Mouse (Mus musculus) mature B cell (primary cell): ENCODE results near the gene Nsg1.

ENCODE experiments used
- in situ Hi-C: fragments of 300-500 bp; cut with MboI; formaldehyde crosslinking; loops from 2 replicates; pipeline ENCODE4 v1.14.3; 2019

The Nsg1 gene

DNA sequence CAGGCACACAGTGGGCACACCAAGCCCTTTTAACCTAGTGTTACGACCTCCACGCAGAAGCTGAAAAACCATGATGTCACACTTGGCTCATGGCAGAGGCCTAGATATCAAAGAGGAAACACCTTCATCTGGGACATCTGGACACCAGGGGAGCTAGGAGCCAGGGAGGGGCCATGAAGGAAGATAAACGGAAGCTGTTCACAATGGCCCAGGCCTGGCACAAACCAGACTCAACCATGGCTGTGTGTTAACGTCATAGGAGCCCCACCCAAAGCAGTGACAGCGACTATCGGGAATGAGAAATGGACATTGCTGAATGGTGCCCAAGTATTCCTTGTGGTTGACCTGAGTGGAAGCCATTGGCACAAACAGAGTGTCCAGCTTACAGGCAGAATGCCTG is 13.2 kb downstream of the Nsg1 start:
- in situ Hi-C loops = no loop called here

DNA sequence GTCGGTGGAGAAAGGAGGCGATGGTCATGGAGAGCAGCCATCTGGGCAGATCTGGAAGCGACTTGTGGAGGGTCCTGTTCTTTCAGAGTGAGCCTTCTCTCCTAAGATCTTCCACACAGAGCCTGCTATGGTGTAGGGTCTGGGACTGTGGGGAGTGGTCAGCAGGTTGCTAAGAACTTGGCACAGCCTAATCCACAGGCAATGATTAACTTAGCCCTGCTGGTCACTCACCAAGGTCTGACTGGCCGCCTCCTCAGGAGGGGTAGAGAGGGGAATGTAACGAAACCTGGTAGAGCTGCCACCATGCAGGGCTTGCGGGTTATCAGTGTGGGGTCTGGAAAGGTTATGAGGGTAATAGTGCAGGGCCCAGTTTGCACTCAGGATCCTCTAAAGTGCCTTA is 18.8 kb downstream of the Nsg1 start:
- in situ Hi-C loops = no loop called here

DNA sequence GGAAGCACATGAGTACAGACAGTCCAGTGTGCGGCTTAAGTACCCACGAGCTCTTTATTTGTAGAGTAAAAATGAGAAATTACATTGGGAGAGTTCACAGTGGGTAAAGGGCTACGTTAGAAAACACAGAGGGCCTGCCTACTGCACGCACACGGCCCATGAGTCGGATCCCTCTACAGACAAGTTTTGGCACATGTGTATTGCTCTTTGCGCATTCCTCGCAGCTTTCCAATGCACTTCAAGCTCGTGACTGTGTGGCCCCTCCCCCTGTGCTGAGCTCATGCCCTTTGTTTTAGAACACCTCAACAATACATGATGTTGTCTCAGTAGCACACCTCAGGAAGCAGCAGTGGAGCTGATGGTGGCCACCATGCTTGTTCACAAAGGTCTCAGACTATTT is 22.5 kb downstream of the Nsg1 start:
- in situ Hi-C loops = no loop called here

DNA sequence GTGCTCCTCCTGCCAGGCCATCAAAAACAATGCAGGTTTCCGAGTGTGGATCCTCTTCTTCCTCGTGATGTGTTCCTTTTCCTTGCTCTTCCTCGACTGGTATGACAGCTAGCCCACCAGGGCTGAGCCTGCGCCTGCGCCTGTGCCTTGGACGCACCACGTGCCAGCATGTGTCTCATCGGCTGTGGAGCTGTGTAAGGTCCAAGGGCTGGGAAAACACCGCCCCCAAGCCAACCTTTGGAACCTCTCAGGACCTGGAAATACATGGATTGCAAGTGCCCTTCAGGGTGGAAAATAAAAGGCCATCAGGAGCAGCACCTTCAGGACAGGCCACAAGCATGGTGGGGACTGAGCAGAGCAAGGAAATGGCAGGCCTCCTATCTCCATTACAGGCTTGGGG is 23.5 kb downstream of the Nsg1 start:
- in situ Hi-C loops = no loop called here

DNA sequence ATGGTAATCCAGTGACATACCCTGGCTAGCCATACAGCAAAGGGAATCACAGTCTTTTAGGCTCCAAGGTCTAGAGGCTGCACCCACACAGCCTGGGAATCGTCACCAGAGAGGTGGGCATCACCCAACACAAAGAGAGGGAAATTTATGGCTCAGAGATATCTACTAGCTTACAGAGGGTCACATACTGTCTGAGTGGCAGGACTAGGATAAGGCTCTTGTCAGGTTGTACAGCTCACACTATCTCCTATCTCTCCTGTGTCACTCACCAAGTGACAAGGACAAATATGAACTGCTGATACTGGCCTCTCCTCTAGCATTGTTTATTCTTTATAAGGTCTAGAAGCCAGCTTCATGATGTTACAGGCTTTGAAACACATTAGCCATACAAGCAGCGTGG is 30.4 kb downstream of the Nsg1 start:
- in situ Hi-C loops = no loop called here

DNA sequence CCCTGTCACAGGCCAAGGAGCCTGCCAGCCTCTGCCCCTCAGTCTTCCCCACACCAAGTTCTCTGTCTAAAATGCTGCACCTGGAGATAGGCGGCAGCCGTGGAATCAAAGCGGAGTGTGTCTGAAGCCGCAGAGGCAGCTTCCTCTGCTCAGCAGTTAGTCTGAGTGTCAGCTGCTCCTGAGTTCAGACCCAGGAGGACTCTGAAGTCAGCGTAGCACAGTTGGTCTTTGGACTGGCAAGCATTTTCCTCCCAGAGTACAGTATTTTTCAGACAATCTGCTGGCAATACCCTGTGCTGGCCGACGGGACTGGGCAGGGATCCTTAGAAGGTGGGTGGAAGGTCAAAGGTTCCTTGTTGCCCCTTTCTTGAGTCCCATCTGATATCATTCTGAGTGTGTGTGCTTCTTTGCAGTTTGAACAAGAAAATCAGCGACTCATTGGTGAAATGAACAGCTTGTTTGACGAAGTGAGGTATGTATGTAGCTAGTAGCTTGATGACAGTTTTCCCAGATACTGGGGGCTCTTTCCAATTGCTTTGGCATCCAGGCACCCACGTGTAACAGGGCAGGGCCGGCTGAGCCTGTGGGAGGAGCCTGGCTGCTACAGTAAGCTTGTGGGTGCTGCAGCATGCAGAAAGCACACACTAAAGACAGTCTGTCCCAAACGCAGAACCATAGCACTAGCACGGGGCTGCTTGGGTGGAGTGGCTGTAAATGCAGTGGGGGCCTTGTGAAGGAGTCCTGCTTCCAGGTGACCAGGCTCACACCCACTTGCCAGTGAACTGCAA is 33.0 kb downstream of the Nsg1 start:
- in situ Hi-C loops = no loop called here

DNA sequence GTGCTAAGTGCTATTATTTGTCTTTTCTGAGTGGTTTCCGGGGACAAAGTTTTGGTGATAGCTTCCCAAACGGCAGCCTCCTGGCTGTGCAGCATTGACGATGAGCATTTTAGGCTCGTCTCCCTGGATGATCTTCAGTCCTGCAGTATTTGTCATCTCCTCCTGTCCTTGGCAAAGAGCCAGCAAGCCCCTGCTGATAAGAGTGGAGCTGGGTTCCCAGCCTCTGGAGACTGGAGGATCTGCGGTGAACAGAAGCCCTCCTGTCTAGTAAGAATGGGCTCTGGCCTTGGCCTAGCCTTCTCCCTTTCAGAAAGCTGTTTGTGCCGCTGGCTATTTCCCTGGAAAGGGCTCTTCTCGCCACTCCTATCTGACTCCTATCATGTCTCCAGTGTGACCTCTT is 38.0 kb downstream of the Nsg1 start:
- in situ Hi-C loops = no loop called here

DNA sequence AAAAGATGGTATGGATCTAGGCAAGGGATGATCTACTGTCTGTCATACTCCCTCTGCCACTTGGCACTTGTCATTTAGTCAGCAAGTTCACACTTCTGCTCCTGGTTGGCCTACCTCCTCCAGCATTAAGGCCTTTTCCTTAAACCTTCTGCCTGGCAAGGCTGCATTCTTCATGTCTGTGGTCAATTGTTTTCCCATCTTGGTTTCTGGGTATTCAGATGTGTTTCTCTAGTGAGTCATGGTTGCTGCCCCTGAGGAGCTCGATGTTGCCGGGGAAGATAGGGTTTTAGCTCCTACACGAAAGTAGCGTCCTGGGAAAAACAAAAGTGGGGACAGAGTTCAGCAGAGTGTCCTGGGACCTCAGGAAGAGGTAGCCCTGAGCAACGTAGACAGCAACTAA is 40.4 kb downstream of the Nsg1 start:
- in situ Hi-C loops = no loop called here

DNA sequence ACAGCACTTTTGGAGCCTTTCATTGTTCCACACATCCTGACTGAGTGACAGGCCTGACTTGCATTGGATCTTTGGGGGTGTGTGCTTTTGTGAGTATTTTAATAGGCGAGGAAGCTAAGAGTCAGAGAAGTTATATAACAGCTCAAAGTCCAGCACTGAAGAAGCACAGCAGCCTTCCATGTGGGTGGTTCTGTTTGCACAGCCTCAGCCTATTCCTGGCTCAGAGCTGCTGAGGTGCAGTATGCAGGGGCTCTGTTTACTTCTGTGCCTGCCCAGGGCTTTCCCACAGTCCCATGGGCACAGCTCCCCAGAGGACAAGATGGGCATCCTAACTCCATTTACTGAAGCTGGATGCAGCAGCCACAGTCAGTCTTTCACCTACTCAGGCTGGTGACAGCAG is 42.7 kb downstream of the Nsg1 start:
- in situ Hi-C loops = no loop called here

DNA sequence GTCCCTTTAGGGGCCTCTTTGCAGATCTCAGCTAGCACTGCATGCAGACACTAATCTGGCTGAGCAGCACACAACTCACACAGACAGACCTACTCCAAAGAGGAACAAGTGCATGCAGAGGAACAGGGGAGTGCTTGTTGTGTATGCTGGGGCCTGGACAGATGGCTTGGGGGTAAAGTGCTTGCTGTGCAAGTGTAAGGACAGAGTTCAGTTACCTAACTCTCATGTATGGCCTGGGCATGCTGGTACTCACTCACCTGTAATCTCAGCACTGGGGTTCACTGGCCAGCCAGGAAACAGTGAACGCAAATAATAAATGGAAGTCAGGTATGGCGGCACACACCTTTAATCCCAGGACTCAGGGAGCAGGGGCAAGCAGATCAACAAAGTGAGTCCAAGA is 45.2 kb downstream of the Nsg1 start:
- in situ Hi-C loops = no loop called here

DNA sequence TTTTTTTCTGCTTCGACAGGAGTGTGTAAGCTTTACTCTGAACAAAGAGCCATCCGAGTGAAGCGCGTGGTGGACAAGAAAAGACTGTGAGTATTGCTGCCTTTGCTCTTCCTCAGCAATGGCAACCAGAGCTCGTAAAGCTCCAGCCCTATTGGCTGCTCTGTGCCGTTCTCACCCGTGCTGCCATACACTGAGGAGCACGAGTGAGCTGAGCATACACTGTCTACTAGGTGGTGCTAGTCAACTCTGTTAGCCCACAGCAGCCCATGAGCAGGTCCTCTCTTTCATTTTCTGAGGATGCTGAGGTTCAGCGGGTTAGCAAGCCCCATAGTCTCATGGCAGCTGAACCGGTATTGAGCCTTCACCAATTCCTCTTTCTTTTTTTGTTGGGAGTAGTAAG is 52.9 kb downstream of the Nsg1 start:
- in situ Hi-C loops = no loop called here

DNA sequence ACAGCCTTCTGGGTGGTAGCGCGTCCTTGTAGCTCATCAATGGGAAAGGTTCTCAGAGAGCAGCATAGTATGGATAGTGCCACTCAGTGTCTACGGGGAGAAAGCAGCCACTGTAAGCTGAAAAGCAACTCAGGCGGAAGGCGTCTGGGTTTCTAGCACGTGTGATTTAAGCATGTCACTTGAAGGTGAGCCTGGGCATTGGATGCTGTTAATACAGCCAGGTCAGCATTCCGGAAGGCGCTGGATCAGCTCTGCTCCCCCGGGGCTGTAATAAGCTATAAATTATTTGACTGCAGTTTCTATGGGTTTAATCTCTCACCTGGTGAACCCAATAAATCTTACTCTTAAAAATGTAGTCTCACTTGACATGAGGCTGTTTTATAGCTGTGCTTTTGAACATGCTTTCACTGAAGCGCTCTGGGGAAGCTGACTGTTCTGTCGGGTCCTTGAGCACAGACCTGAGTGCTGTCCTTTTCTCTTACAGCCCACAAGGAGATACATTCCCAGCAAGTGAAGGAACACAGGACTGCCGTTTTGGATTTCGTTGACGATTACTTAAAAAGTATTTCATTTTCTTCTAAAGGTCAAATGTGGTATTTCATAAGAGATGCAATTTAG is 53.5 kb downstream of the Nsg1 start:
- in situ Hi-C loops = no loop called here

DNA sequence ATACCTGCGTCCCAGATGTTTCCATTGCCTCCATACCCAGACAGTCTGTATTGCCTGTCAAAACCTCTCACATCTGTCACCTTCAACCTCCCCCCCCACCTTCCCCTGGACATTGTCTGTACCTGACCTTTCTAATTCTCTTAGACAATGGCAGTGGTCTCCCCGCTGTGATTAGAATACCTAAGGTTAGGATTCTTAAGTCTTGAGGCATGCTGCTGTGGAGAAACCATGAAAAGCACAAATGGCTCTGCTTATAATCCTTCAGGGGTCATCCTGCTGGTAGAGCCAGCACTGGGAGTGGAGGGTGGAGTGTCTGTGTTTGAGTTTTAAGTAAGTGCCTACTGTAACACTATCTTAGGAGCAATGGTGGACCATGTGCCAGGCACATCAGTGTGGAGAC is 56.8 kb downstream of the Nsg1 start:
- in situ Hi-C loops = no loop called here

DNA sequence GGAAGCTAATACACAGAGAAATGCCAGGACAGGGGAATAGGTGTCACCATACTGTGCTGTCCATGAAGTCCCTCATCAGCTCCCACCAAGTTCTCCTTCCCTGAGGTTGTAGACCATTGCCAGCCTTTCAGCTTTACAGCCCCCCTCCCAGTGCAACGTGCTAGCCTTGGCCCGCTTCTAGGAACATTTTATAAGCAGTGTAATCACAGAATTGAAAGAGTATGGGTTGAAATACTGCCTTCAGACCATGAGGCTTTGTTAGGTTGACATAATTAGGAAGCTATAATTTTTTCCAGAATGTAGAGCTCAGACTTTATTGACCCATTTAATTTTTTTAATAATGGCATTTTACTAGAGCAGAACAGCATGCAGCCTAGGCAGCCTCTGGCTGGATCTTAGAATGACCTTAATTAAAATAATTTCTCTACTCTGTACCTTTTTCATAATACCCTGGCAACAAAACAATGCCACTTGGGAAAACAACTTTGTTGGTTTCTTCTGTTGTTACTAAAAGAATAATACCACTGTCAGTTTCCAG is 60.5 kb downstream of the Nsg1 start:
- in situ Hi-C loops = no loop called here

DNA sequence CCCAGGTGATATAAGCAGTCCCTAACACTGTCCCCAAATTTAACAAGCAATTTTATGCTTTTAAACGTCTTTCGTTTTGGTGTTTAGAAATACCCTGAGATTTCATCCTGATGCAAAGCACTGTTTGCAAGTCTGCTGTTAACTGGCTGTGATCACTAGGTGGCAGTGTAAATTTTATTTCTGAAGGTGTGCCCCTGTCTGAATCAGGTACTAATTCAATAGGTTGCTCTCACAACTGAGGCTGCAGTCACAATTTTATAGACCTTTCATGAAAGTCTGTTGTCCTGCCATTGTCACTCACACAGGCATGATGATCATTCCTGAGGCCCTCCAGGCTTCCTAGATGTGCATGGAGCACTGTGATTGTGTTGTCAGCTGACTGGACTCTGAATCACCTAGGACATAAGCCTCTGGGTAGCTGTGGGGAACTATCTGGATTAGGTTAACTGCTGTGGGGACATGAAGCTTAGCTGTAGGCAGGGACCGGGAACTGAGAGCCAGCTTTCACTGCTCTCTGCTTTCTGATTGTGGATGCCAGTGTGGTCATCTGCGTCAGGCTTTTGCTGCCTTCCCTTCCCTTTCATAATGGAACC is 62.1 kb downstream of the Nsg1 start:
- in situ Hi-C loops = no loop called here

DNA sequence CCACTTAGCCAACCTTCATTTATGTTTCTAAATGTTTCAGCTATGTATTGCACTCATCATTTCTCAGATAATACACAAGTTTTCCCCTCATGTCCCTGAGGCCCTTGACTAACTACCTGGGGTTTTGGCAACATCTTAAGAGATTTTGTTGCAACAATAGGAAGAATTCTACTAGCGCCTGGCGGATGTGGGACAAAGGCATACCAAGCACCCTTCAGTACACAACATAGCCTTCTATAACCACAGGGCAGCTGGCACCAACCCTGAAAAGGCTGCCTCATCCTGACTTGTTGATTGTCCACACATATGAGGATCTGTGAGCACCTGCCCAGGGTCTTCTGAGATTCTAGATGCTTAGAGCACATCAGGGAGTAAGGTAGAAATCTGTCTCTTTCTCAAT is 65.4 kb downstream of the Nsg1 start:
- in situ Hi-C loops = no loop called here

DNA sequence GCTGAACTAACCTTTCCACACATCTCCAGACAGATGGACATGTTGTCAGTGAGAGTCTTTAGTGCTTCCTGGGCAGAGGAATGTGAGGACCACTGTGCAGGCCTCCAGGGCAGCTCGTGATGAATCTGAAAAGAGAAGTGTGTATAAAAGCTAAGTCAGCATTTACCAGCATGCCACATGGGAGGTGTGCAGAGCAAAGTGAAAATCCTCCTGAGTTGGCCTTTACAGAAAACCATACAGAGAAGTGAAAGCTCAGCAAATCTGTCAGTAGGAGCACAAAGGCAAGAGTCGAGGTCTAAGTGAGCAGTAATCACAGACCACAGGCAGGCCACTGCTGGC is 67.8 kb downstream of the Nsg1 start:
- in situ Hi-C loops = no loop called here

DNA sequence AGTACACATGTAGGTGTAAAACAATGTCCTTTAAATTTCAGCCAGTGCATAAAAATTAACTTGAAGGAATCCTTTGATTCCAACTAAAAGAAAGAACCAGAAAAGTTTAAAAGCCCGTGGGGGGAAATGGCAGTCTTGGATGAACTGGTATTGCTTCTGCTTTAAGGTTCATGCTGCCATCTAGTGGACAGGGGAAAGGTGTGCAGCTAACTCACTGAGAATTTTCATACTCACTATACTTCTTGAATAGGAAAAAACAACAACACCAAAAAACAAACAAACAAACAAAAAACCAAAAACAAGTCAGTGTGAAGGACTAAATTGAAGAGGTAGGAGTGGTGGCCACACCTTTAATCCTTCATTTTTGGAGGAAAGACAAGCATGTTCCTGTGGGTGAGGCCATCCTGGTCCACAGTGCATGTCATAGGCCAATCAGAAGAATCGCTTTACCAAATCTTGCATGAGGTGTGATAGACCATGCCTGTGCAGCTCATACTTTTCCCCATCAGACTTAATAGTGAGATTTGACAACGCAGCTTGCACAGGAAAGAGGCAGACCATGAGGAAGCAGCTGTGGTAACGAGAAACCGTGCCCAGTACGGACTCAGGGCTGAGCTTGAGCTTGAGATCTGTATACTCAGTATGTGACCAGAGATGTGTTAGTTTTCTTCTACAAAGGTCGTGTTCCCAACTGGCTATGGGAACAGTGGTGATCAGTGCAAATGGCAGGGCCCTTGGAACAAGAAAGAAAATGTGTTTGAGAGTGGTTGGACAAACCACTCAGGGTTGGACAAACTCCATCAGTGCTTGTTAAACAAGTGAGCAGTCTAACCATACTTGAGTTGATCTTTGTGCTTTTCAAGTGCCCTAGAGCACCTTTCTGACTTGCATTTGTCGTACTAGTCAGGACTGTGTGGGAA is 68.4 kb downstream of the Nsg1 start:
- in situ Hi-C loops = no loop called here

DNA sequence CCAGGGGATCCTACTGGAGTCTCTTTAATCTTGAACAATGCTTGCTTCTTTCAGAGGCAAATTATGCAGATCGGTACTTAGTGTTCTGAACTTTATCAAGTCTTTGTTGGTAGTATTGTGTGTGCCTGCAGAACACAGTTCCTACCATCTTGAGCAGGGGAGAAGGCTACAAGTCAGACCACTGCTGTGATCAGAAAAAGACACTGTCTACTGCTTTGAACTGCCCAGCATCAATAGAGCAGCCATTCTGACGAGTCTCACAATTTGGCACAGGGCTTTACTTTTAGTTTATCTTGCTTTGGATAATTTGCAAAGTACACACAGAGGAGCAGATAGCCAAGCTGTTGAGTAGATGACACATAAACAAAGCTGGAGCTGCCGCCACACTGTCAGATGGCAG is 69.1 kb downstream of the Nsg1 start:
- in situ Hi-C loops = no loop called here

DNA sequence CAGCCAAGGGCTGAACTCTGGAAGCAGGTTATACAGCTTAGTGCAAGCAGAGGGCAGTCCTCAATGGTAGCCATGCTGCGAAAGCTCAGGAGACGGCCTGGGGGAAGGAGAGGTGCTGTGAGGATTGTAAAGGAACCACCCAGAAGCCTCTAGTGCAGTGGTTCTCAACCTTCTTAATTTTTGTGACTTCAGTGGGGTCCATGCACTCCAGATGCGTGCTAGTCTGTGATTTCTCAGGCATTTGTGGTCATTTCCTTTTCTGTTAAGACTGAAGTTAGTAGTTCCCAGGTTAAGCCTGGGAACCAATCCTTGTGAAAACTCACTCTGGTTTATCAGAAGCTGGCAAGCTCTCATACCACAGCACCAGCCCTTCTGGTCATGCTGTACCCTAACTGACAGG is 69.6 kb downstream of the Nsg1 start:
- in situ Hi-C loops = no loop called here
